Mouse (Mus musculus): ENCODE data around the gene Gtf2a1.

- no peak for TF ChIP-seq CTCF (IDR thresholded peaks at IDR 0.05; ENCODE audit: insufficient read depth, low read length)
- TF ChIP-seq POLR2A (IDR thresholded peaks at IDR 0.05; ENCODE audit: borderline replicate concordance, extremely low read depth, low read depth, low read length): no peak
Observed at GRCm38 (mm10) chr12:91567145-91567544, 23.1 kb downstream of the Gtf2a1 start.
